Mouse (Mus musculus) MEL (cell line): ENCODE results near the gene Hspb11. TPM values are rescaled to one million over a fixed set of nuclear protein-coding genes. Genes with fewer than 3 reads are reported as not detected.

ENCODE experiments used
- DNase-seq: peaks from one replicate; pipeline ENCODE4 v3.0.0; 2011; ENCODE audit warnings: low read depth, low spot score
- H3K27ac ChIP-seq: 2 replicates; pipeline ENCODE4 v1.5.1; 2012; ENCODE audit warnings: low read depth, mild to moderate bottlenecking, control low read depth, low read length, moderate library complexity; ENCODE audit not compliant: control insufficient read depth
- H3K27me3 ChIP-seq, 2 experiments: fragments of 150-350 bp in 1 of 2; sonication (generic) in 1 of 2; 2 replicates each; pipeline ENCODE4 v1.6.1; 2012; ENCODE audit warnings: low read length in 2 of 2, mild to moderate bottlenecking in 2 of 2, improper control_type of control experiment in 1 of 2, moderate library complexity in 1 of 2; ENCODE audit not compliant: insufficient read depth in 2 of 2, control insufficient read depth in 1 of 2
- H3K36me3 ChIP-seq, 2 experiments: 2 replicates each; pipeline ENCODE4 v1.6.1; 2012 to 2014; ENCODE audit warnings: low read length in 2 of 2, improper control_type of control experiment in 1 of 2, inconsistent platforms in 1 of 2, mild to moderate bottlenecking in 1 of 2; ENCODE audit not compliant: insufficient read depth in 2 of 2, control insufficient read depth in 1 of 2
- H3K4me1 ChIP-seq, 2 experiments: fragments of 150-350 bp in 1 of 2; sonication (generic) in 1 of 2; 2 replicates each; pipeline ENCODE4 v1.6.1; 2012; ENCODE audit warnings: low read length in 2 of 2, improper control_type of control experiment in 1 of 2, mild to moderate bottlenecking in 1 of 2; ENCODE audit not compliant: insufficient read depth in 2 of 2, control insufficient read depth in 1 of 2
- H3K4me3 ChIP-seq, 2 experiments: fragments of 150-350 bp in 1 of 2; sonication (generic) in 1 of 2; 2 replicates each; pipeline ENCODE4 v1.5.1; 2012; ENCODE audit warnings: low read depth in 2 of 2, low read length in 2 of 2, mild to moderate bottlenecking in 2 of 2, moderate library complexity in 2 of 2, control low read depth in 1 of 2, improper control_type of control experiment in 1 of 2; ENCODE audit not compliant: control insufficient read depth in 1 of 2, insufficient read depth in 1 of 2
- H3K79me2 ChIP-seq: 2 replicates; pipeline ENCODE4 v1.6.1; 2012; ENCODE audit warnings: mild to moderate bottlenecking, low read length, moderate library complexity; ENCODE audit not compliant: control insufficient read depth, poor library complexity, insufficient read depth
- H3K9ac ChIP-seq: 2 replicates; pipeline ENCODE4 v1.6.1; 2012; ENCODE audit warnings: low read depth, mild to moderate bottlenecking, control low read depth, low read length, moderate library complexity; ENCODE audit not compliant: control insufficient read depth, poor library complexity, severe bottlenecking
- H3K9me3 ChIP-seq: fragments of 150-350 bp; sonication (generic); replicated peaks from 2 replicates; pipeline ENCODE4 v1.6.1; 2012; ENCODE audit warnings: mild to moderate bottlenecking, low read length, improper control_type of control experiment, moderate library complexity; ENCODE audit not compliant: insufficient read depth
- BHLHE40 ChIP-seq: IDR thresholded peaks from 2 replicates; pipeline ENCODE4 v1.6.1; 2012; ENCODE audit warnings: low read depth, mild to moderate bottlenecking, inconsistent platforms, low read length, improper control_type of control experiment, borderline replicate concordance
- CHD1 ChIP-seq: IDR thresholded peaks from 2 replicates; pipeline ENCODE4 v1.6.1; 2012; ENCODE audit warnings: low read depth, mild to moderate bottlenecking, inconsistent platforms, low read length, improper control_type of control experiment
- CHD2 ChIP-seq: IDR thresholded peaks from 2 replicates; pipeline ENCODE4 v1.6.1; 2011; ENCODE audit warnings: low read length, improper control_type of control experiment
- CTCF ChIP-seq, 3 experiments: IDR thresholded peaks in 2 of 3; conservative IDR thresholded peaks in 1 of 3; 2 replicates each; pipeline ENCODE4 v1.5.1; 2011 to 2012; ENCODE audit warnings: low read length in 3 of 3, low read depth in 2 of 3, mild to moderate bottlenecking in 2 of 3, improper control_type of control experiment in 1 of 3, inconsistent platforms in 1 of 3, mixed read lengths in 1 of 3, moderate library complexity in 1 of 3; ENCODE audit not compliant: control insufficient read depth in 1 of 3, insufficient read depth in 1 of 3, poor library complexity in 1 of 3, severe bottlenecking in 1 of 3
- ELF1 ChIP-seq: IDR thresholded peaks from 2 replicates; pipeline ENCODE4 v1.6.1; 2014; ENCODE audit warnings: low read depth, mild to moderate bottlenecking, inconsistent platforms, low read length, improper control_type of control experiment, moderate library complexity
- EP300 ChIP-seq, 2 experiments: IDR thresholded peaks; 2 replicates each; pipeline ENCODE4 v1.6.1; 2011; ENCODE audit warnings: improper control_type of control experiment in 2 of 2, low read length in 2 of 2, low read depth in 1 of 2, mild to moderate bottlenecking in 1 of 2
- GABPA ChIP-seq: IDR thresholded peaks from 2 replicates; pipeline ENCODE4 v1.6.1; 2012; ENCODE audit warnings: low read depth, mild to moderate bottlenecking, inconsistent platforms, low read length, improper control_type of control experiment, moderate library complexity
- JUND ChIP-seq: IDR thresholded peaks from 2 replicates; pipeline ENCODE4 v1.6.1; 2011; ENCODE audit warnings: low read depth, mild to moderate bottlenecking, improper control_type of control experiment, low read length
- MAFK ChIP-seq: IDR thresholded peaks from 2 replicates; pipeline ENCODE4 v1.6.1; 2011; ENCODE audit warnings: low read depth, mild to moderate bottlenecking, low read length, improper control_type of control experiment, borderline replicate concordance
- MAZ ChIP-seq: IDR thresholded peaks from 2 replicates; pipeline ENCODE4 v1.6.1; 2012; ENCODE audit warnings: low read depth, mild to moderate bottlenecking, inconsistent platforms, low read length, improper control_type of control experiment
- MEF2A ChIP-seq: IDR thresholded peaks from 2 replicates; pipeline ENCODE4 v1.6.1; 2014; ENCODE audit warnings: low read depth, mild to moderate bottlenecking, inconsistent platforms, low read length, improper control_type of control experiment; ENCODE audit not compliant: poor library complexity, insufficient replicate concordance, severe bottlenecking; ENCODE audit errors: extremely low read depth
- MYB ChIP-seq: IDR thresholded peaks from 2 replicates; pipeline ENCODE4 v1.6.1; 2011; ENCODE audit warnings: mild to moderate bottlenecking, low read depth, low read length, improper control_type of control experiment
- NRF1 ChIP-seq: IDR thresholded peaks from 2 replicates; pipeline ENCODE4 v1.6.1; 2014; ENCODE audit warnings: low read depth, mild to moderate bottlenecking, inconsistent platforms, low read length, improper control_type of control experiment, moderate library complexity; ENCODE audit not compliant: poor library complexity, insufficient read depth, severe bottlenecking
- POLR2A ChIP-seq, 2 experiments: IDR thresholded peaks; 2 replicates each; pipeline ENCODE4 v1.6.1; 2011 to 2012; ENCODE audit warnings: low read length in 2 of 2, mild to moderate bottlenecking in 2 of 2, control low read depth in 1 of 2, improper control_type of control experiment in 1 of 2, low read depth in 1 of 2, moderate library complexity in 1 of 2; ENCODE audit not compliant: control insufficient read depth in 1 of 2, insufficient read depth in 1 of 2, poor library complexity in 1 of 2
- POLR2AphosphoS5 ChIP-seq: IDR thresholded peaks from 2 replicates; pipeline ENCODE4 v1.6.1; 2012; ENCODE audit warnings: low read depth, borderline replicate concordance, mild to moderate bottlenecking, inconsistent platforms, low read length, moderate library complexity, mixed read lengths
- RAD21 ChIP-seq: IDR thresholded peaks from 2 replicates; pipeline ENCODE4 v1.6.1; 2011; ENCODE audit warnings: mild to moderate bottlenecking, low read depth, low read length, improper control_type of control experiment
- RCOR1 ChIP-seq: IDR thresholded peaks from 2 replicates; pipeline ENCODE4 v1.6.1; 2012; ENCODE audit warnings: low read depth, mild to moderate bottlenecking, inconsistent platforms, low read length, improper control_type of control experiment
- SMC3 ChIP-seq: IDR thresholded peaks from 2 replicates; pipeline ENCODE4 v1.6.1; 2011; ENCODE audit warnings: low read depth, low read length, improper control_type of control experiment
- TAL1 ChIP-seq: IDR thresholded peaks from 2 replicates; pipeline ENCODE4 v1.6.1; 2012; ENCODE audit warnings: mild to moderate bottlenecking, inconsistent platforms, low read length, moderate library complexity, mixed read lengths
- TBP ChIP-seq: IDR thresholded peaks from 2 replicates; pipeline ENCODE4 v1.8.0; 2011; ENCODE audit warnings: low read depth, low read length, improper control_type of control experiment
- TCF12 ChIP-seq: IDR thresholded peaks from 2 replicates; pipeline ENCODE4 v1.6.1; 2014; ENCODE audit warnings: low read depth, mild to moderate bottlenecking, inconsistent platforms, low read length, improper control_type of control experiment, moderate library complexity
- USF1 ChIP-seq: IDR thresholded peaks from 2 replicates; pipeline ENCODE4 v1.6.1; 2014; ENCODE audit warnings: low read depth, mild to moderate bottlenecking, inconsistent platforms, low read length, improper control_type of control experiment, moderate library complexity
- USF2 ChIP-seq, 2 experiments: IDR thresholded peaks; 2 replicates each; pipeline ENCODE4 v1.6.1; 2011 to 2012; ENCODE audit warnings: improper control_type of control experiment in 2 of 2, low read length in 2 of 2, borderline replicate concordance in 1 of 2, inconsistent platforms in 1 of 2, low read depth in 1 of 2, mild to moderate bottlenecking in 1 of 2; ENCODE audit not compliant: insufficient read depth in 1 of 2
- ZNF384 ChIP-seq: IDR thresholded peaks from 2 replicates; pipeline ENCODE4 v1.6.1; 2012; ENCODE audit warnings: low read depth, mild to moderate bottlenecking, inconsistent platforms, low read length, improper control_type of control experiment
- polyA plus RNA-seq, 2 experiments: library from polyadenylated mRNA; stranded (reverse) in 1 of 2; unstranded in 1 of 2; fragments of >175 nt in 1 of 2; fragments of >200 nt in 1 of 2; gene quantifications; 2 replicates each; pipeline versions ENCODE4 v1.2.1 to v1.2.4; 2012; ENCODE audit warnings: low replicate concordance in 2 of 2, low read depth in 1 of 2; ENCODE audit not compliant: insufficient read length in 2 of 2, insufficient read depth in 1 of 2, missing spikeins in 1 of 2
- total RNA-seq: library from RNA; depleted of rRNA; stranded (reverse); fragments of 300-350 nt; gene quantifications from 2 replicates; pipeline ENCODE4 v1.2.3, GENCODE M21; 2012

The Hspb11 gene
- total and polyA plus RNA-seq, 3 experiments: 11.2 to 16.8 TPM; not detected in 1

- no peak for DNase-seq
- peaks cover 2% of the 10 kb centered on the region; the same call in 1 of the 2 replicates for H3K79me2 ChIP-seq
- peaks cover 10 to 11% of the 10 kb centered on the region in 2 experiments for H3K36me3 ChIP-seq
- no peaks in the 10 kb centered on the region for H3K9me3 ChIP-seq
- no peaks in the 10 kb centered on the region for H3K27me3 ChIP-seq
- TF ChIP-seq CTCF (IDR thresholded peaks at IDR 0.05 in 2 of 3, conservative IDR thresholded peaks at IDR 0.05 in 1 of 3; ENCODE audit: control insufficient read depth in 1 of 3, insufficient read depth in 1 of 3, low read depth in 2 of 3, low read length in 3 of 3, poor library complexity in 1 of 3, severe bottlenecking in 1 of 3) (no peak), CHD2 (no peak), MAFK (no peak), SMC3 (no peak), POLR2AphosphoS5 (no peak), USF2 (IDR thresholded peaks at IDR 0.05; ENCODE audit: borderline replicate concordance in 1 of 2, insufficient read depth in 1 of 2, low read depth in 1 of 2, low read length in 2 of 2) (no peak), BHLHE40 (no peak), MEF2A (no peak), NRF1 (no peak), JUND (no peak), CHD1 (no peak), MAZ (no peak), TAL1 (no peak), POLR2A (IDR thresholded peaks at IDR 0.05; ENCODE audit: control insufficient read depth in 1 of 2, insufficient read depth in 1 of 2, low read depth in 1 of 2, low read length in 2 of 2, poor library complexity in 1 of 2) (no peak), RCOR1 (no peak), GABPA (no peak), MYB (no peak), TBP (no peak), EP300 (IDR thresholded peaks at IDR 0.05; ENCODE audit: low read depth in 1 of 2, low read length in 2 of 2) (no peak), USF1 (no peak)
- no peak overlapping the region for H3K9ac ChIP-seq
- no peak overlapping the region for H3K4me3 ChIP-seq
- no peak overlapping the region for H3K27ac ChIP-seq
- H3K4me1 ChIP-seq: peaks cover 5 to 17% of the 10 kb centered on the region in 2 experiments
Observed at GRCm38 (mm10) chr4:107247110-107247509, 6.3 kb upstream of the Hspb11 start.

GRCm38 (mm10) chr4:107248061-107248460, 5.3 kb upstream of the Hspb11 start:
- H3K27ac ChIP-seq: no peak overlapping the region
- no peak overlapping the region for H3K4me3 ChIP-seq

More at GRCm38 (mm10) chr4:107248061-107248460, 5.3 kb upstream of the Hspb11 start:
- H3K9ac ChIP-seq: no peak overlapping the region
- H3K9me3 ChIP-seq: no peaks in the 10 kb centered on the region
- peaks cover 10 to 14% of the 10 kb centered on the region in 2 experiments for H3K36me3 ChIP-seq
- peaks cover 5% of the 10 kb centered on the region for H3K79me2 ChIP-seq
- no peak for TF ChIP-seq CHD1
- TF ChIP-seq ZNF384: no peak
- TF ChIP-seq POLR2A (IDR thresholded peaks at IDR 0.05; ENCODE audit: control insufficient read depth in 1 of 2, insufficient read depth in 1 of 2, low read depth in 1 of 2, low read length in 2 of 2, poor library complexity in 1 of 2): no peak
- no peak for TF ChIP-seq EP300 (IDR thresholded peaks at IDR 0.05; ENCODE audit: low read depth in 1 of 2, low read length in 2 of 2)
- no peak for TF ChIP-seq ELF1
- TF ChIP-seq USF2 (IDR thresholded peaks at IDR 0.05; ENCODE audit: borderline replicate concordance in 1 of 2, insufficient read depth in 1 of 2, low read depth in 1 of 2, low read length in 2 of 2): no peak
- no peak for TF ChIP-seq NRF1
- no peak for TF ChIP-seq TCF12
- TF ChIP-seq RAD21: no peak
- no peak for DNase-seq
- H3K27me3 ChIP-seq: no peaks in the 10 kb centered on the region
- peaks cover 10 to 20% of the 10 kb centered on the region in 2 experiments for H3K4me1 ChIP-seq
